In the genomic region with DNA sequence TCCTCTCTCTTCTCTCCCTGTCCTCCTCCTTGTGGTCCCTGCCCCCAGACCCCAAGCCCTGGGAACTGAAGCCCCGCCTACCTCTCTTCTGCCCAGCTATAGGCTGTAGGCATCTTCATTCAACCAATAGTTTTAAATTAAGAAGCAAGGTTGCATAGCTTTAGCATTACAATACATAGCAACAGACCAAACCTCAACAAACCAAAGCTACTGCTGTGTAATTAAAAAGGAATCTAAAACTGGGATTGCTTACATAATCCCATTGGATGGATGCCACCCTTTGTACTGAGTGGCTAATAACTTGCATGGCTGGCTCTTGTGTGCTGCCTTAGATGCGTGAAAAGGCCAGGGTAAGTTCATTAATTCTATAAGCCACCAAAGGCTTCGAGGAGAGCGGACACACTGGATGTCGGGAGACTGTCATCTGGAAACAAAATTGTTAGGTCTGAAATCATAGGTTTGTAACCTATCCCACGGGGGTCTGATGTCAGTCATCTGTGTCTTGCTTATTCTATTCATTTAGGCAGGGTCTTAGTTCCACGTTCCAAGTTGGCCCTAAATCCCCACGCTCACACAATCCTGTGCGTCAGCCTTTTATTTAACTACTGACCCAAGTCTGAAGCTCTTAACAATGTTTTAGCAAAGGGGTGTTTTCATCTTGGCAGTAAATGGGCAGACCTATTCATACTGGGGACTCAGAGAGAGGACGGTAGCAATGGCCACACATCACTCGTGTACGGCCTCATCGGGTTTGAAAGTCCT, we compare ENCODE assay signal across 12 mouse cellular contexts. TPM values are rescaled to one million over a fixed set of nuclear protein-coding genes. Genes with fewer than 3 reads are reported as not detected.
DNase-seq lines count a peak whose midpoint lies in the region; ATAC-seq lines count a peak whose summit lies in the region.
"Had no signal": no experiment of that assay in that cellular context is flagged by ENCODE, and none has a peak within 500 bp of the region (broad histone marks: within the 10 kb centered on the region; RNA-seq: fewer than 3 reads in every experiment).

No protein-coding gene starts in this region.

- H3K4me2 ChIP-seq in forebrain, embryonic 13.5 days = no peak overlapping the region
- no peak overlapping the region for H3K4me2 ChIP-seq in midbrain, embryonic 14.5 days (ENCODE audit: low read length)

- WGBS in forebrain, embryonic 13.5 days = 27% methylated on average over 13 of the region's 13 CpGs
- WGBS in midbrain, embryonic 14.5 days = 37% methylated on average over 13 of the region's 13 CpGs

- H3K9ac ChIP-seq in forebrain, embryonic 13.5 days = no peak overlapping the region
- H3K9ac ChIP-seq in midbrain, embryonic 14.5 days (replicated peaks; ENCODE audit: low read length) = no peak overlapping the region

- H3K4me1 ChIP-seq in forebrain, embryonic 13.5 days = peaks cover 26% of the 10 kb centered on the region
- no peaks in the 10 kb centered on the region for H3K4me1 ChIP-seq in midbrain, embryonic 14.5 days (ENCODE audit: control insufficient read depth, insufficient read depth, low read length)

- H3K27me3 ChIP-seq in forebrain, embryonic 13.5 days = no peaks in the 10 kb centered on the region
- H3K27me3 ChIP-seq in midbrain, embryonic 14.5 days (ENCODE audit: control insufficient read depth, insufficient read depth, low read length) = no peaks in the 10 kb centered on the region
- H3K27me3 ChIP-seq: CH12.LX had no signal

- peak overlapping the region; percentile 75 for H3K27ac ChIP-seq in forebrain, embryonic 13.5 days
- no peak overlapping the region for H3K27ac ChIP-seq in midbrain, embryonic 14.5 days (replicated peaks; ENCODE audit: low read depth, low read length)

- DNase-seq in layer of hippocampus, adult 9-10 months (ENCODE audit: low spot score) = peak; percentile 13
- DNase-seq in layer of hippocampus, postnatal 10 days (ENCODE audit: low spot score in 2 of 2) = no peak
- DNase-seq in brain, adult 2 months (ENCODE audit: low read depth, low spot score) = peak; percentile 23
- peak; percentile 46 for DNase-seq in midbrain, embryonic 14.5 days
- no peak for DNase-seq in spleen, postnatal 10 days (ENCODE audit: low spot score in 2 of 2)
- no peak for DNase-seq in adrenal gland, adult (ENCODE audit: inconsistent age in 2 of 2, low spot score in 1 of 2)
- DNase-seq: adrenal gland, adult 8-10 months; cerebellum, postnatal 36 days; kidney, postnatal 10 days; right cerebral cortex, postnatal 25 days had no signal

- no peaks in the 10 kb centered on the region for H3K9me3 ChIP-seq in forebrain, embryonic 13.5 days (replicated peaks)
- no peaks in the 10 kb centered on the region for H3K9me3 ChIP-seq in midbrain, embryonic 14.5 days (ENCODE audit: control insufficient read depth, low read length)

- peak; percentile 96 for ATAC-seq in forebrain, embryonic 13.5 days
- peak; percentile 60; the same call in 1 of the 2 replicates for ATAC-seq in midbrain, embryonic 14.5 days (ENCODE audit: low FRiP score, low TSS enrichment)

- no peaks in the 10 kb centered on the region for H3K36me3 ChIP-seq in forebrain, embryonic 13.5 days (ENCODE audit: poor library complexity, severe bottlenecking)
- H3K36me3 ChIP-seq in midbrain, embryonic 14.5 days (ENCODE audit: control insufficient read depth, insufficient read depth, low read length) = no peaks in the 10 kb centered on the region

- H3K4me3 ChIP-seq in forebrain, embryonic 13.5 days = no peak overlapping the region
- H3K4me3 ChIP-seq in midbrain, embryonic 14.5 days (replicated peaks; ENCODE audit: low read depth, low read length) = no peak overlapping the region

RNA-seq across cellular contexts. Expression of a gene that starts 48.1 kb away (rescaled TPM):
- total RNA-seq in layer of hippocampus, postnatal 10 days (2021) = 10 to 100 TPM; 32.3 to 33.0 TPM
- 55.0 and 55.4 TPM in 2 replicates for polyA plus RNA-seq in forebrain, embryonic 13.5 days (2015; fragmentation: Nextera tagmentation; extraction: Ambion mirVana)
- 52.7 and 57.3 TPM in 2 replicates for polyA plus RNA-seq in midbrain, embryonic 14.5 days (2014; fragmentation: Nextera tagmentation; extraction: Ambion mirVana)

Comparison
In these comparisons a context has a peak if more than half of its experiments do, and no peak if none do; other contexts are left out.
1. DNase-seq: peak in layer of hippocampus, adult 9-10 months (single experiment), brain, adult 2 months (single experiment) and midbrain, embryonic 14.5 days (single experiment); none in layer of hippocampus, postnatal 10 days (0 of 2), spleen, postnatal 10 days (0 of 2) and adrenal gland, adult (0 of 2).